Mouse (Mus musculus): ENCODE results near the gene Mboat7.

DNA sequence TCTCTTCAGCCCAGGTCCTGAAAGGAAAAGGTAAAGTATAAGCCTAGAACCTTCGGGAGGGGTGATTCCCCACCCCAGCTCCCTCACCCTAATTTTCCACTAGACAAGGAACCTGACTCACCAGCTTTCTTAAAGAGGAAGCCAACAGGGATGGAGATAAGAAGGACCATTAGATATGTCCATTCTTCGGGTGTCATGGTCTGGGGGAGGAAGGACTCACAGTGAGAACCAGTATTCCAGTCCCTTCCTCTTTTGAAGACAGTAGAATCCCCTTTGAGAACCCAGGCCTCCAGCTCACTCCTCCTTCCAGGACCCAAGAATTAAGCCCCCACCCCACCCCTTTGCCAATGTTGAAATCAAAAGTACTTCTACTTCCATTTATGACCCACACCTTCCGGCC lies 1.4 kb downstream of the Mboat7 start:
- TF ChIP-seq CTCF (IDR thresholded peaks at IDR 0.05; ENCODE audit: extremely low read depth, insufficient read length, insufficient replicate concordance, low read depth, low read length), result no peak
- TF ChIP-seq POLR2A (IDR thresholded peaks at IDR 0.05; ENCODE audit: low read depth, low read length), result no peak

All from small intestine, adult 2 months (tissue).